Mouse (Mus musculus) myocyte (in vitro differentiated cells): Measurements from ENCODE around the gene Gab1.

Experiments used
- MAX ChIP-seq: IDR thresholded peaks from one replicate; pipeline ENCODE4 v1.6.1; 2011; ENCODE audit warnings: low read depth, mild to moderate bottlenecking, control low read depth
- MYOD1 ChIP-seq, 3 experiments: IDR thresholded peaks; one replicate each; pipeline ENCODE4 v1.6.1; 2011; ENCODE audit warnings: control low read depth in 2 of 3, low read depth in 2 of 3, mild to moderate bottlenecking in 2 of 3, moderate library complexity in 1 of 3; ENCODE audit not compliant: insufficient read length in 2 of 3, control insufficient read depth in 1 of 3
- POLR2A ChIP-seq: IDR thresholded peaks from one replicate; pipeline ENCODE4 v1.6.1; 2011; ENCODE audit warnings: low read depth, mild to moderate bottlenecking, control low read depth, moderate library complexity; ENCODE audit not compliant: insufficient read length
- SRF ChIP-seq: IDR thresholded peaks from one replicate; pipeline ENCODE4 v1.6.1; 2011; ENCODE audit warnings: low read depth; ENCODE audit not compliant: control insufficient read depth, insufficient read length
- TCF12 ChIP-seq: IDR thresholded peaks from one replicate; pipeline ENCODE4 v1.6.1; 2011; ENCODE audit warnings: mild to moderate bottlenecking, control low read depth; ENCODE audit not compliant: poor library complexity, insufficient read depth, severe bottlenecking
- USF1 ChIP-seq: IDR thresholded peaks from one replicate; pipeline ENCODE4 v1.6.1; 2011; ENCODE audit warnings: low read depth, mild to moderate bottlenecking, control low read depth, moderate library complexity

GRCm38 (mm10) chr8:80823250-80823649 lies 57.1 kb downstream of the Gab1 start:
- no peak for TF ChIP-seq USF1
- no peak for TF ChIP-seq TCF12
- TF ChIP-seq POLR2A: no peak
- no peak for TF ChIP-seq MAX
- no peak for TF ChIP-seq MYOD1 (IDR thresholded peaks at IDR 0.05; ENCODE audit: control insufficient read depth in 1 of 3, insufficient read length in 2 of 3, low read depth in 2 of 3)
- TF ChIP-seq SRF: no peak
